Mouse (Mus musculus) cerebellum, adult 9-11 months (tissue): ENCODE measurements around the gene Stab2.

Source experiments
- DNase-seq: peaks from one replicate; pipeline ENCODE4 v3.0.0; 2022

The Stab2 gene

GRCm38 (mm10) chr10:86976001-86976726 lies 31.7 kb downstream of the Stab2 start:
- DNase-seq, result no peak

GRCm38 (mm10) chr10:86973276-86973675 lies 34.5 kb downstream of the Stab2 start:
- no peak for DNase-seq

- DNase-seq, result no peak
Observed at GRCm38 (mm10) chr10:86972503-86972826, 35.4 kb downstream of the Stab2 start.

- peak; percentile 44 for DNase-seq
Observed at GRCm38 (mm10) chr10:86971680-86972502, 35.9 kb downstream of the Stab2 start.

GRCm38 (mm10) chr10:86969346-86969745 lies 38.5 kb downstream of the Stab2 start:
- DNase-seq, result no peak

GRCm38 (mm10) chr10:86961542-86962466 lies 46.0 kb downstream of the Stab2 start:
- no peak for DNase-seq

- DNase-seq, result no peak
Observed at GRCm38 (mm10) chr10:86955299-86955698, 52.5 kb downstream of the Stab2 start.

- DNase-seq, result no peak
Observed at GRCm38 (mm10) chr10:86952696-86953095, 55.1 kb downstream of the Stab2 start.

- no peak for DNase-seq
Observed at GRCm38 (mm10) chr10:86950806-86951205, 57.0 kb downstream of the Stab2 start.

- no peak for DNase-seq
Observed at GRCm38 (mm10) chr10:86949886-86950285, 57.9 kb downstream of the Stab2 start.

- no peak for DNase-seq
Observed at GRCm38 (mm10) chr10:86947541-86947940, 60.3 kb downstream of the Stab2 start.

GRCm38 (mm10) chr10:86940591-86940990 lies 67.2 kb downstream of the Stab2 start:
- DNase-seq, result no peak

GRCm38 (mm10) chr10:86934376-86934775 lies 73.4 kb downstream of the Stab2 start:
- no peak for DNase-seq

GRCm38 (mm10) chr10:86933906-86934305 lies 73.9 kb downstream of the Stab2 start:
- DNase-seq, result no peak

GRCm38 (mm10) chr10:86933180-86933695 lies 74.6 kb downstream of the Stab2 start:
- no peak for DNase-seq

GRCm38 (mm10) chr10:86923602-86924001 lies 84.2 kb downstream of the Stab2 start:
- no peak for DNase-seq

- no peak for DNase-seq
Observed at GRCm38 (mm10) chr10:86915595-86915994, 92.2 kb downstream of the Stab2 start.

GRCm38 (mm10) chr10:86908562-86908961 lies 99.3 kb downstream of the Stab2 start:
- no peak for DNase-seq

- DNase-seq, result no peak
Observed at GRCm38 (mm10) chr10:86907043-86907442, 100.8 kb downstream of the Stab2 start.

GRCm38 (mm10) chr10:86895531-86895930 lies 112.3 kb downstream of the Stab2 start:
- no peak for DNase-seq

- DNase-seq, result no peak
Observed at GRCm38 (mm10) chr10:86891066-86891465, 116.8 kb downstream of the Stab2 start.

GRCm38 (mm10) chr10:86890166-86890930 lies 117.5 kb downstream of the Stab2 start:
- DNase-seq, result no peak
